Mouse (Mus musculus): ENCODE measurements at regions not wholly inside any gene's neighbourhood (a gene's known extent, or its start where the extent isn't known, plus 50 kb on each side); places are given as distances from the start of the nearest gene placed in this dataset.

- DNase-seq (ENCODE audit: low read depth, low spot score), result no peak
These were observed 61.2 kb upstream of the Kcnj15 start for GRCm38 (mm10) chr16:95196141-95196540.

- DNase-seq (ENCODE audit: low read depth, low spot score), result peak; percentile 20
These were observed 60.7 kb upstream of the Kcnj15 start for GRCm38 (mm10) chr16:95196622-95197021.

- no peak for DNase-seq (ENCODE audit: low read depth, low spot score)
These were observed 58.4 kb upstream of the Kcnj15 start for GRCm38 (mm10) chr16:95198795-95199563.

GRCm38 (mm10) chr16:95202126-95202883 is 55.1 kb upstream of the Kcnj15 start:
- no peak for DNase-seq (ENCODE audit: low read depth, low spot score)

GRCm38 (mm10) chr16:95203026-95203425 is 54.3 kb upstream of the Kcnj15 start:
- no peak for DNase-seq (ENCODE audit: low read depth, low spot score)

GRCm38 (mm10) chr16:95203790-95204189 is 53.6 kb upstream of the Kcnj15 start:
- DNase-seq (ENCODE audit: low read depth, low spot score), result no peak

GRCm38 (mm10) chr16:95204507-95204906 is 52.9 kb upstream of the Kcnj15 start:
- DNase-seq (ENCODE audit: low read depth, low spot score), result no peak

GRCm38 (mm10) chr16:95206445-95206844 is 50.9 kb upstream of the Kcnj15 start:
- DNase-seq (ENCODE audit: low read depth, low spot score), result no peak

- DNase-seq (ENCODE audit: low read depth, low spot score), result no peak
These were observed 49.8 kb upstream of the Kcnj15 start for GRCm38 (mm10) chr16:95207547-95207946.
